Mouse (Mus musculus) neutrophil, adult 5-6 weeks (primary cell): ENCODE data around the gene Csnk2a1. TPM values are rescaled to one million over a fixed set of nuclear protein-coding genes. Genes with fewer than 3 reads are reported as not detected.
"Not testable (repeated sequence)": the region's sequence is repeated elsewhere in the genome, so short reads cannot be mapped to it uniquely, and the experiment has no call there.

Experiments
- ATAC-seq: fragments of 151-379, 151-347 bp; 2 replicates; pipeline ENCODE4 v1.8.0; 2017; ENCODE audit warnings: mild to moderate bottlenecking, moderate TSS enrichment; ENCODE audit not compliant: insufficient number of reproducible peaks, poor library complexity, low FRiP score, severe bottlenecking; ENCODE audit errors: extremely low read depth
- total RNA-seq: library from RNA; stranded (forward); fragments of 200-1000 nt; gene quantifications from 2 replicates; pipeline ENCODE4 v1.2.3, GENCODE M21; 2017

Csnk2a1 gene
- total RNA-seq, 1 experiment from 2014 or later: 118 TPM

DNA sequence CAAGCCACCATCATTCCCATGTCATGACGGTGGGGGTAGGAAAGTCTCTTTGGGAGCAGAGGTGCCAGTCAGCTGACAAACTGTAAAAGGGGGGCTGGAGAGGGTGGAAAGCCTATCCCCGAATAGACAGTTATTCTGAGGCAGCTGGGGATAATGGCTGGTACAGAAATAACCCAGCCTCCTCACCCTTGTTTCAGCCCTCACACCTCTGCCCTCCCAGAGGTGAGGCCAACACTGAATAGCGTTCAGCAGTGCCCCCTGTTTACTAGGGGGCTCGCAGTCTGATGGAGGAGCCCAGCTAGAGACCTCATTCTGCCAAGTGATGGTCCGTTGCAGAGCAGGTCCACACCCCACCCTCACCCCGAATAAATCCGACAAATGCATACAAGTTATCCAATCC is 1.1 kb upstream of the Csnk2a1 start:
- no peak for ATAC-seq

GRCm38 (mm10) chr2:152227051-152227481 is 427 bp downstream of the Csnk2a1 start:
- ATAC-seq: peak; percentile 34

GRCm38 (mm10) chr2:152230046-152230445 is 3.4 kb downstream of the Csnk2a1 start:
- no peak for ATAC-seq

DNA sequence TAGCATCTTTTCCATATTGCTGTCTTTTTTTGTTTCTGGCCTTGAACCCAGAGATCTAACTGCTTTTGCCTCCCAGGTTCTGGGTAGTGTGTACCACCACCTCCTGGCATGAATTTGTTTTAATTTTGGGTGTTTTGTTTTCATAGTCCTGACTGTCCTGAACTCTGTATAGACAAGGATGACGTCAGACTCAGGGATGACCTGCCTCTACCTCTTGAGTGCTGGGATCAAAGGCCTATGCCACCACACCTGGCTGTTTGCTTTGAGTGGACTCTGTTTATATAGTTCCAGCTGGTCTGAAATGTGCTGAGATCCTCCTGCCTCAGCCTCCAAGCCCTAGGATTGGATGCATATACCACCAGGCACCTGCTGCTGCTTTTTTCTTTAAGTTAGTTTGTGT is 11.3 kb downstream of the Csnk2a1 start:
- ATAC-seq: no peak

GRCm38 (mm10) chr2:152240580-152240979 is 13.9 kb downstream of the Csnk2a1 start:
- no peak for ATAC-seq

GRCm38 (mm10) chr2:152247213-152247612 is 20.6 kb downstream of the Csnk2a1 start:
- no peak for ATAC-seq

DNA sequence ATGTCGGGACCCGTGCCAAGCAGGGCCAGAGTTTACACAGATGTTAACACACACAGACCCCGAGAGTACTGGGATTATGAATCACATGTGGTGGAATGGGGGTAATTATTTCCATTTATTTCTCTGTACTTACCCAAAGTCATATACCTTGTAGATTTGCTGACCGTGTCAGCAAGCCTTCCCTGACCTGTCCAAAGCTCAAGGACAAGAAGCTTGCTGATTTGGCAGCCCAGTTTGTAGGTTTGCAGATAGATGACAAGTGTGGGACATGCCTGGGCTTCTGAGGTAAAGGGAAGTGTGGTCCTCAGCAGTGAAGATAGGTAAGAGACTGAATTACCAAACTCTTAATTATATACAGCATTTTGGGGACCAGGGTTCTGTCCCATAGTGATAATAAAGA is 23.9 kb downstream of the Csnk2a1 start:
- no peak for ATAC-seq

DNA sequence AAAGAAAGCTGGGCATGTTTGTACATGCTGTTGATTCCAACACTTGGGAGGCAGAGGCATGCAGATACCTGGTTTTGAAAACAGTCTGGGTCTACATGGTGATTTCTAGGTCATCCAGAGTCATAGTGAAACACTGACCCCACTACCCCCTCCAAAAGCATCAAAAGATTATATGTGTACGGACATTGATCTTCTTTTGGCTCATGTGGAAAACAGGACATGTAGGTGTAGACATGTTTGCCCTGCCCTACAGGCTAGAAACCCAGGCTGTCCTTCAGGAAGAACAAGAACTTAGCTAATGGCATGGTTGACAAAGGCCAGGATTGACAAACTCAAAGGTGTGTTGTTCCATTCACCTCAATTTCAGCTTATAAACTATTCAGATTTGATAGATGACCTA is 33.1 kb downstream of the Csnk2a1 start:
- ATAC-seq: no peak

GRCm38 (mm10) chr2:152273639-152274038 is 47.0 kb downstream of the Csnk2a1 start:
- no peak for ATAC-seq

DNA sequence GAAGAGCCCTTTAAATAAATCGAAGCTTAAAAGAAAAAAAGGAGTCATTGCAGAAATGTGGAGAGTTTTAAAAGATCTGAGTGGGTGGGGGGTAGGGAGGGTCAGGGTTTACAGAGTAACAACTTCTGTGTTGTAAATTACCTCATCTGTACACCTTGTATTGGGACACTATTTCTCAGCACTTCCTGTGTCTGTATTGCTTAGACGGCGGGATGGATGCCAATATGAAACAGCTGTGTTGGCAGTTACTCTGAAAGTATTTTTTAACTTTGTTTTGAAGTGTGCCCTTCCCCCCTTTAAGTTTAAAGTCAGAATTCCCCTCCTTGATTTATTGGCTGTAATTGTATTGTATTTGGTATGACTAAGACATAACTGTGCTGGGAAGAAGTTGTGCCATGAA is 54.8 kb downstream of the Csnk2a1 start:
- ATAC-seq: no peak

DNA sequence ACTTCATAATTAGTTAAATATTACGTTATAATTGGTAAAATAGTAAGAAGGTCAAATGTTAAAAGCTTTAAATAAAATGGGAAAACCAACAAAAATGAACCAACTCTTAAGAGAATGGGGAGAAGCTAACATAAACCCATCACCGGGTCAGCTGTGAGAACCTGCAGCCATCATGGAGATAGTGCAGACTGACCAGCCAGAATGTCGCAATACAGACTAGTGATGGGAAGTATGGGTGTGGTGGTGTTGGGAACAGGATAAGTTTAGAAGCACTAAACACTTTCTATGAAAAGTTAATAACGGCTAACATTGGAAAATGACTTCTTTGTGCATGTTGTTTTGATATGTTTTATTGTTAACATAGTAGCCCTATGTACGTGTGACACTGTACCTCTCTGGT is 60.9 kb downstream of the Csnk2a1 start:
- ATAC-seq: no peak

DNA sequence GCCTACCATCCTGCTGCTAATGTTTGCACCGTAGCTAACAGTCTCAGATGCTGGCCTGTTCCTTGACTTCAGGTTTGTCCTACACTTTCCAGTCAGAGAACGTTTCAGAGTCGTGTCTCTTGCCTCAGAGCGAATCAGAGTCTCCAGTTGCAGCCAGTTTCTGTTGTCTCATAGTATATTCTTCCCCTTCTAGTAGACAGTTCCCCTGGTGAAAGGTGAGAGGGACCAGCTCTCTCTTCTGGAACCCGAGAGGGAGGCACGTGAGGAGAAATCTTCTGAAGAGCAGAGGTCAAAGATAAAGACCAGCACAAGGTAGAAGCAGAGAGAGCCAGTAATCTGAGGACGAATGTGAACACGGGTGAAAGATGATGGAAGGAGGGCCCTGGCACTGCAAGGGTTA is 61.4 kb downstream of the Csnk2a1 start:
- ATAC-seq: no peak

- ATAC-seq: not testable (repeated sequence)
These were observed 63.0 kb downstream of the Csnk2a1 start for GRCm38 (mm10) chr2:152289623-152290022.

- ATAC-seq: no peak
These were observed 65.8 kb downstream of the Csnk2a1 start for GRCm38 (mm10) chr2:152292475-152292874.

DNA sequence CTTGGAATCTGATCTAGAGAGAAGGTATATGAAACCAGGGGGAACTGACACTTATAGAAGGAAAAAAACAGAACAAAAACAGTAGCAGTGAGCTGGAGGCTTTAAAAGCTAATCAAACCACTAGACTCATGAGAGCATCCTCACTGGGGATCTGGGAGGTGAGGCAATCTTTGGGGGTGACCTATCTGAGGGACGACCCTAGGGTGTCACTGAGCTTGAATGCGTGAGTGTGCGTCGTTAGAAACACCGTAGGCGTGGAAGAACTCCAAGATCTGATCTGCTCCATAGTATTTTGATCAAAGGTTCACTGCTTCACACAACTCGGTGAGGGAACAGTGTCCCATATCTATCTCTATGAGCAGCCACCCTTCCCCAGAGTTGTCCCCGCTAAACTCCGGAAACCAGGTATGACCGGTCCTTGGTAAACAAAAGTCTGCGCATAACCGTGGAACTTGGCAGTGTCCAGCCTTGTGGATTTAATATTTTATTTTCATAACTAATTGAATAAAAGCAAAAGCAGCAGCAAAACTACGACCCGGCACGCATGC is 66.6 kb downstream of the Csnk2a1 start:
- ATAC-seq: no peak

- ATAC-seq: peak; percentile 79
These were observed 67.3 kb downstream of the Csnk2a1 start, which contains the start of gene Tbc1d20 for GRCm38 (mm10) chr2:152293727-152294475. Tbc1d20 (plus strand) TSS chr2:152293828.

- no peak for ATAC-seq
These were observed 67.9 kb downstream of the Csnk2a1 start for GRCm38 (mm10) chr2:152294541-152294940.

DNA sequence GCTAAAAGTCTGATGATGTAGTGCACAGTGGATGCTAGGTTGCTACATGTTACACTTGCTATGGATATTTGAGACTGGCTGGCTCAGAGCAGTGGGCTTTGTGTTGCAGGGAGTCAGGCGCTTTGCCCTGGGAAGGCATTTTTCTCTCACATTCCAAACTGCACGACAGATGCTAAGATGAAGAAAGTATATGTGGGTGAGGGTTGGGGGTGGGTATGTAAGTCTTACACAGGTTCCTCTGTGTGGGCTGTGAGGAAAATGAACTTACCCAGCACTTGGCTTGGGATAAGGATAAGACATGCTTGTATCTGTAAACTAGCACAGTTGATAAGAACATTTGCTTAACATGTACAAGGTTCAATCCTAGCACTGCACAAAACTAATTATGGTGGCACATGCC is 76.2 kb downstream of the Csnk2a1 start:
- no peak for ATAC-seq

- ATAC-seq: no peak
These were observed 77.1 kb downstream of the Csnk2a1 start for GRCm38 (mm10) chr2:152303781-152304180.

GRCm38 (mm10) chr2:152305480-152305879 is 78.8 kb downstream of the Csnk2a1 start:
- no peak for ATAC-seq

DNA sequence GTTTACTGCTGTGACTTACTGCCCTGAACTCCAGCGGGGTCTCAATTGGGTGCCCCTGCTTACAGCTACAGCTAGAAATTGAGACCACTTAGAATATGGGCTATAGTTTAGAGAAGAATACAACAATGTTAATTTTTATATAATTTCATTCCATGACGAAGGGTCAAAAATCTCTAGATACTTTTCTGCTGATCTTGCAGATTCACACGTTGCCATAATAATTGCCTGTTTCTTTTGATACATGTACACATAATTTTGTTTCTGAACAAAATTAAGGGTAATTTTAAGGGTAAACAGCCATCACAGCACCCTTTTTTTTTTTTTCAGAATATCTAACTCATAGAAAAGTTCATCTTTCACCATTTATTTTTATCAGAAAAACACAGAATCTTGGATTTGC is 80.5 kb downstream of the Csnk2a1 start:
- no peak for ATAC-seq
